Mouse (Mus musculus): ENCODE results near the gene Nup210l.
"Not testable (repeated sequence)": the region's sequence is repeated elsewhere in the genome, so short reads cannot be mapped to it uniquely, and the experiment has no call there.

Gene Nup210l

DNA sequence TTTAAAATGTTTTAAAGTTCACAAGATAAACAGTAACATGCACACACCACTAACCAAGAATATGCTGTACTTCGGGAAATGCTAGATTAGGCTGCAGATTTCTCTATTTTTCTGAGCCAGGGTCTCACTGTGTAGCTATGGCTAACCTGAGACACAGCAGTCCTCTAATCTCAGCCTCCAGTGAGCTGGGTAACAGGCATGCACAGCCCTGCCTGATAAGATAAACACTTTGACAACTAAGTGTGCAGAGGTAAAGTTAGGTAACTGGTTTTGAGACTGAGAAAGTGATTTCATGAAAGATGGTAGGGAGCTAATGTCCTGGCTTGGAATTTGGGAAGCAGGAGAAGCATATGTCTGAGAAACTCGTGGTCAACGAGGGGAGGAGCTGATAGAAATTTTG, 9.5 kb upstream of the Nup210l start:
- DNase-seq (ENCODE audit: low spot score): no peak

DNA sequence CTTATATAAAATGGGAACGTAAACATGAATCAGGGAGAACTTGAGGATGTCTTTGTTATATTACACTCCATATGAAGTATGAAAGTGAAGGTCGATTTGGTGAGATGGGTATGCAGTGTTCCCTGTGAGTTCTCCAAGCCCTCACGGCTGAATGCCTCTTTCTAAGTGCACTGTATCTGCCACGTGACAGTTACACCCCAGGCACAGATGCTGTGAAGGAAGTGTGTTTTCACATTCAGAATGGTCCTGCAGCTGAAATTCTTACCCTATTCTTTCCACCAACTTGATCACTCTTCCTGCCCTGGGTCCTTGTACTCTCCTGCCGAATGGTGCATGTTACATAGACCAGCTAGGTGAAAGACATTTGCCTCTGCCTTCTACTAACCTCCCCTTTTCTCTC, 6.0 kb upstream of the Nup210l start:
- no peak for DNase-seq (ENCODE audit: low spot score)

GRCm38 (mm10) chr3:90101010-90101409, 2.9 kb upstream of the Nup210l start:
- no peak for DNase-seq (ENCODE audit: low spot score)

DNA sequence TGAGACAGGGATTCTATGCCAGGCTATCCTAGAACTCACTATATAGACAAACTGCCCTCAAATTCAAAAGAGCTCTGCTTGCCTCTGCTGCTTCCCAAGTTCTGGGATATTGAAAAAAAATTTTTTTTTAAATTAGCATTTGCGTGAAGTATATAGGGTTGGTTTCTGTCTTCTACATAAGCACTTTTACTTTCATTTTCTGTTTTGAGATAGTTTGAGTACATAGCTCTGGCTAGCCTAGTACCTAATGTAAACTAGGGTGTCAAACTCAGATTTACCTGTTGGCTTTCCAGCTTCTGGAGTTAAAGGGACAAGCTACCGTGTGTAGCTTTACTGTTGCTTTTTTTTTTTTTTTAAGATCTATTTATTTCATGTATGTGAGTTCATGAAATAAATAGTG, 2.3 kb upstream of the Nup210l start:
- DNase-seq (ENCODE audit: low spot score): no peak

GRCm38 (mm10) chr3:90102239-90102638, 1.7 kb upstream of the Nup210l start:
- no peak for DNase-seq (ENCODE audit: low spot score)

- no peak for DNase-seq (ENCODE audit: low spot score)
Observed at GRCm38 (mm10) chr3:90103176-90103575, 756 bp upstream of the Nup210l start.

DNA sequence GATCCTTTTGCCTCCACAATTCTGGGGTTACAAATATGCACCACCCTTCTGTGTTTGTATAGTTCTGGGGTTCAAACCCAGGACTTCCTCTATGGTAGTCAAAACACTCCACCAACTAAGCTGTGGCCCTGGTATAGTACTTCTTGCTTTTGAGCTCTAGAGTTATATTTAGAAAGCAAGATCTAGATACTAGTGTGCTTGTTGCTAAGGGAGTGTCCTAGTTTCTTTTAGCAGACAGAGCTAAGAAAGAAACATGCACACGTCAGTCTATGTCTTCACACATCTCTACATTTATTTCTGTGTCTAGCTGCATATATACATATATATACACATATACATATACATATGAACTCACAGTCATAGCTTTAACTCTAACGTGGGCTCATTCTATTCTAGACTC, 7.8 kb downstream of the Nup210l start:
- no peak for DNase-seq (ENCODE audit: low spot score)

GRCm38 (mm10) chr3:90114342-90114741, 10.4 kb downstream of the Nup210l start:
- DNase-seq (ENCODE audit: low spot score): no peak

- no peak for DNase-seq (ENCODE audit: low spot score)
Observed at GRCm38 (mm10) chr3:90115526-90115925, 11.6 kb downstream of the Nup210l start.

DNA sequence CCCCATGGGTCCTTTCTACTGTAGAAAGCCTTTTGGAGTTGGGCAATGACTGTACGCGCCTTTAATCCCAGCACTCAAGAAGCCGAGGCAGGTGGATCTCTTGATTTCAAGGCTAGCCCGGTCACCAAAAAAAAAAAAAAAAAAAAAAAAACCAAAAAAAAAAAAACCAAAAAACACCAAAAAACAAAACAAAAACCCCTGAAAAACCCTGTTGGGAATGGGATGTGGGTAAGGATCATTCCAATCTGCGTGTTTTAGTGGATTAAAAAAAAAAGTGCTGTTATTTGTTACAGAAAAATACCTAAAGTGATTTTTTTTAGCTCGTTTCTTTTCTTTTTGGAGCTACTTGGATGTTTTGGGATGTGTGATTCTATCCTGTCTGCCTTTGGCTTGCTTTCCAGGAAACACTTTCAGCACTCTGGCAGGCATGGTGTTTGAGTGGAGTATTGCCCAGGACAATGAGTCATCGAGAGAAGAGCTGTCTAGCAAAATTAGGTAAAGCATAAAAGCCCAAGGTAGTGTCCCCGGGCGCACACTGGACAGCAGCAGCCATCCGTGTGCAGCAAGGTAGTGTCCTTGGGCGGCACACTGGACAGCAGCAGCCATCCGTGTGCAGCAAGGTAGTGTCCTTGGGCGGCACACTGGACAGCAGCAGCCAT, 14.3 kb downstream of the Nup210l start:
- no peak for DNase-seq (ENCODE audit: low spot score)

GRCm38 (mm10) chr3:90122036-90122435, 18.1 kb downstream of the Nup210l start:
- DNase-seq (ENCODE audit: low spot score): not testable (repeated sequence)

DNA sequence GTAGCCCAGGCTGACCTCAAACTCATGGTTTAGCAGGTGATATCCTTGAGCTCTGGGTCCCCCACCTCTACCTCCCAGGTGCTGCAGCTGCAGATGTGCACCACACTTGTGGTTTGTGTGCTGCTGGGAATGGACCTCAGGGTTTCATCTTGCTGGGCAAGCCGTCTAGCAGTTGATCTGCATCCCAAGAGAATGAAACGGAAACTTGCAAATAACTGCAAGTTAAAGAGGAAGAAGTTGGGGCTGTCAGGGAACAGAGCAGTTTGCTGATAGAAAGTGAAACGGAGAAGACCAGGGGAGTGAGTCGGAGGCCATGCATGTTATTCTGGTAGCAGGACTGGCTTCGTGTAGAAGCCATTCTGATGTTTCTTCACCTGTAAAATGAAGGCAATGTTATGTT, 21.8 kb downstream of the Nup210l start:
- no peak for DNase-seq (ENCODE audit: low spot score)

- no peak for DNase-seq (ENCODE audit: low spot score)
Observed at GRCm38 (mm10) chr3:90127881-90128280, 23.9 kb downstream of the Nup210l start.

DNA sequence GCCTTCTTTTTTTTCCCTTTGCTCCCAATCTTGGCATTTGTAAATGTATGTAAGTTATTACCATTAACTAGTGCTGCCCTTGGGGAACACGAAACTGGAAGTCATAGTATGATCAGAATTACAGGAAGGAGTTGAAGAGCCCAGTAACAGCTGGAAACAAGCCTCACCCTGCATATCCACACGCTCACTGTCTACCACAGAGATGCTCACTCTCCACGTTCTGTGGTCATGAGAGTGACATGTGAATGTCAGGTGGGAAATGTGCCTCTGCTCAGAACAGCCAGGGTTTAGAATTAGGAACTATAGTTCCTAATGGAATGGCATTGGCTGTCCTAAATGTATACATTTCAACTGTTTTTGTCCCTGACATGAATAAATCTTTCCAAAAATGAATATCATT, 28.8 kb downstream of the Nup210l start:
- DNase-seq (ENCODE audit: low spot score): no peak

GRCm38 (mm10) chr3:90133331-90133730, 29.4 kb downstream of the Nup210l start:
- DNase-seq (ENCODE audit: low spot score): no peak

- DNase-seq (ENCODE audit: low spot score): peak; percentile 33
Observed at GRCm38 (mm10) chr3:90134483-90134882, 30.6 kb downstream of the Nup210l start.

DNA sequence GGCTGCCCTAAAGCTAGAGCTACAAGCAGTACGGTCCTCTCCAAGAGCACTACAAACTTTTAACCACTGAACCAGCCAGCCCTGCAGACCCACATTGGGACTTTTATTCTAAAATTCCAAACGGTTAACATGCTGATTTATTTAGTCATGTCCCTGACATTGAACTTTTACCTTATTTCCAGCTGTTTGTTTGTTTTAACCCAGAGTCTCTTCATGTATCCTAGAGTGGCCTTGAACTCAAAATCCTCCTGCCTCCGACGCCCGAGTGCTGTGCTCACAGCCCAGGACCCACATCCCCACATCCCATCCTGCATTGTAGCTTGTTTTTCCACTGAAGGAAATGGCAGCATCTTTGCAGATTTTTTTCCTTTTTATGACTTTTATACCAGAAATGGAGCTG, 31.1 kb downstream of the Nup210l start:
- no peak for DNase-seq (ENCODE audit: low spot score)

- peak; percentile 30 for DNase-seq (ENCODE audit: low spot score)
Observed at GRCm38 (mm10) chr3:90136660-90137059, 32.7 kb downstream of the Nup210l start.

DNA sequence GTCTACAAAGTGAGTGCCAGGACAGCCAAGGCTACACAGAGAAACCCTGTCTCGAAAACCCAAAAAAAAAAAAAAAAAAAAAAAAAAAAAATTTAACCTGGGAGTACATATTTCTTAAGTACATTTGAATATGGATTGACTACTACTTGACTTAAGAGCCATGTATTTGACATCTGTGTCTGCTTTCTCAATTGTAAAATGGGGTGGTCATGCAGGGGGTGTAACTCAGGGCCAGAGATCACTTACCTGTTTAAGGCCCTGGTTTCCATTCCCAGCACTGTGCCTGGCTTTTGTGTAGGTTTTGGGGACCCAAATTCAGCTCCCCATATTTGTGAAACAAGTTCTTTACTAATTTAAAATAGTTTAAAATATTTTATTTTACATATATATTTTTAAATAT, 33.7 kb downstream of the Nup210l start:
- no peak for DNase-seq (ENCODE audit: low spot score)

DNA sequence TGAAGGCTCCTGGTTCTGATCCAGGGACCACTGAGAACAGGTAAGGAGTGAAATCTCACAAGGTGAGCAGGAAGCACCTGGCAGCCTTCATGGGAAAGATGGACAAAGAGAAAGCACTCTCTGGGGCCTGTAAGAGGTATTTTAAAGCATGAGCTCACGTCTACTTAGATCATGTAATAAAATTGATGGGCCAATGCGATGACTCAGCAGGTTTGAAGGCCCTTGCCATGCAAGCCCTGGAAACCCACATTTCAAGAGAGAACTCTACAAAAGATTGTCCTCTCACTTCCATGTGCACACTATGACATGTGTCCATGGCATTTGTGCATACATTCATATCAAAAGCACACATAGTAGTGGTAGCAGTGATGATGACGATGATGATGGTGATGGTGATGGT, 36.0 kb downstream of the Nup210l start:
- DNase-seq (ENCODE audit: low spot score): no peak

- no peak for DNase-seq (ENCODE audit: low spot score)
Observed at GRCm38 (mm10) chr3:90145461-90145860, 41.5 kb downstream of the Nup210l start.

GRCm38 (mm10) chr3:90146651-90147050, 42.7 kb downstream of the Nup210l start:
- no peak for DNase-seq (ENCODE audit: low spot score)

DNA sequence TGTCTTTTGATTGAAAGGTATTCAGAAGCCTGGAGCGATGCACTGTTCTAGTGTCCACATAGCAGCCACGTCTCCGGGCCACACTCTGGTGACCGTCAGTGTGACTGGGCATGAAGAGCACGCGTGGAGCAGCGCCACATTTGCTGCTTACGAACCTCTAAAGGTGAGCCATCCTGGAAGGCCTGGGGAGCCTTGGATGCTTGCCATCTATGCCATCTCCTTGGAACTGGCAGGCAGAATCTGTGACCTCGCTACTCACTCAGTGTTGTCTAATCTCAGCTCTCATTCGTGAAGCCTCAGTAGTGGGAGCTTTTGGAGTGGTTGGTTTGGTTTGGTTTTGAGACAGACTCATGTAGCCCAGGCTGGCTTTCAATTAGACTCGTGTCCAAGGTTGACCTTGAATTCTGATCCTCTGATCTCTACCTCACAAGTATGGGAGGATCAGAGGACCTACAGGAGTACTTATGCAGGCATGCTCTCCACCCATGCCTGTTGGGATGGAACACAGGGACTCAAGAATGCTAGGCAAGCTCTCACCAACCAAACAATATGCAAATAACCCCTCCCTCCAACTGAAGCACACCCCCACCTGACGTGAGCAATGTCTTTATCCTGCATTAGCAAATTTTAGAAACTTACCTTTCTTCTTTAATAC, 47.3 kb downstream of the Nup210l start:
- no peak for DNase-seq (ENCODE audit: low spot score)

- DNase-seq (ENCODE audit: low spot score): no peak
Observed at GRCm38 (mm10) chr3:90155996-90156395, 52.1 kb downstream of the Nup210l start.

Data from embryo, embryonic 10 days (tissue).